34 mouse cellular contexts compared by ENCODE assay signal in genomic region chr4:106453108-106453507, GRCm38 (mm10). TPM values are rescaled to one million over a fixed set of nuclear protein-coding genes. Genes with fewer than 3 reads are reported as not detected.
"Had no signal": no experiment of that assay in that cellular context is flagged by ENCODE, and none has a peak within 500 bp of the region (broad histone marks: within the 10 kb centered on the region; RNA-seq: fewer than 3 reads in every experiment).

No protein-coding gene starts in this region.

- ATAC-seq: forebrain, embryonic 15.5 days; hindbrain, embryonic 16.5 days; inflammation-experienced regulatory T-cells, adult 6 months; intestine, embryonic 15.5 days; intestine, postnatal 0 days had no signal

- DNase-seq: forebrain, postnatal 0 days; heart, postnatal 14 days; heart, postnatal 4 days; kidney, adult 18-20 months; kidney, adult 8-10 months; kidney, postnatal 10 days; kidney, postnatal 4 days had no signal

- H3K9ac ChIP-seq: forebrain, embryonic 15.5 days; forebrain, postnatal 0 days; heart, embryonic 15.5 days; hindbrain, embryonic 12.5 days; hindbrain, embryonic 14.5 days; intestine, embryonic 15.5 days; limb, embryonic 12.5 days had no signal

- H3K4me1 ChIP-seq: forebrain, embryonic 15.5 days; hindbrain, embryonic 12.5 days; intestine, embryonic 15.5 days; limb, embryonic 10.5 days; limb, embryonic 12.5 days had no signal

- H3K4me3 ChIP-seq: forebrain, embryonic 15.5 days; heart, embryonic 13.5 days; heart, embryonic 15.5 days; hindbrain, embryonic 10.5 days; hindbrain, embryonic 12.5 days; intestine, embryonic 15.5 days; layer of hippocampus, adult 2 months; left cerebral cortex, adult 2 months; limb, embryonic 10.5 days; limb, embryonic 12.5 days had no signal

- H3K27me3 ChIP-seq: forebrain, embryonic 15.5 days; heart, embryonic 13.5 days; heart, embryonic 15.5 days; hindbrain, embryonic 12.5 days; intestine, embryonic 15.5 days; limb, embryonic 12.5 days had no signal

- H3K27ac ChIP-seq: forebrain, embryonic 15.5 days; heart, embryonic 15.5 days; hindbrain, embryonic 10.5 days; hindbrain, embryonic 12.5 days; hindbrain, embryonic 14.5 days; intestine, embryonic 15.5 days; layer of hippocampus, adult 2 months; left cerebral cortex, adult 2 months; limb, embryonic 10.5 days; limb, embryonic 12.5 days had no signal

- H3K9me3 ChIP-seq: forebrain, embryonic 15.5 days; heart, embryonic 13.5 days; heart, embryonic 15.5 days; hindbrain, embryonic 10.5 days; hindbrain, embryonic 12.5 days; intestine, embryonic 15.5 days; limb, embryonic 10.5 days; limb, embryonic 12.5 days had no signal

- H3K36me3 ChIP-seq: forebrain, embryonic 15.5 days; heart, embryonic 13.5 days; heart, embryonic 15.5 days; hindbrain, embryonic 12.5 days; limb, embryonic 10.5 days; limb, embryonic 12.5 days had no signal

- H3K4me2 ChIP-seq: forebrain, embryonic 15.5 days; heart, embryonic 11.5 days; heart, embryonic 13.5 days; heart, embryonic 15.5 days; hindbrain, embryonic 12.5 days; hindbrain, embryonic 14.5 days; intestine, embryonic 15.5 days; limb, embryonic 12.5 days had no signal

RNA-seq across cellular contexts. Expression of gene Pcsk9, which starts 11.0 kb away (rescaled TPM):
- total RNA-seq: gastrocnemius, adult 18-20 months; gastrocnemius, adult 8-10 months; gastrocnemius, postnatal 14 days; heart, adult 18-20 months; heart, adult 8-10 months; heart, postnatal 14 days; heart, postnatal 4 days had no signal
- polyA plus RNA-seq: inflammation-experienced regulatory T-cells, adult 6 months had no signal

RNA-seq across cellular contexts. Expression of gene Bsnd, which starts 39.0 kb away (rescaled TPM):
- total RNA-seq: forebrain, postnatal 0 days; gastrocnemius, adult 18-20 months; granulocyte monocyte progenitor cell, adult 5-6 weeks; heart, adult 18-20 months; heart, adult 8-10 months; heart, postnatal 14 days; heart, postnatal 4 days; layer of hippocampus, adult 2 months; layer of hippocampus, postnatal 10 days; layer of hippocampus, postnatal 25 days; left cerebral cortex, adult 2 months; left cerebral cortex, postnatal 14 days; left cerebral cortex, postnatal 36 days had no signal
- polyA plus RNA-seq: forebrain, embryonic 15.5 days; forebrain, postnatal 0 days; heart, embryonic 11.5 days; heart, embryonic 13.5 days; heart, embryonic 15.5 days; heart, postnatal 0 days; hindbrain, embryonic 10.5 days; hindbrain, embryonic 14.5 days; hindbrain, embryonic 16.5 days; inflammation-experienced regulatory T-cells, adult 6 months; intestine, embryonic 15.5 days; intestine, postnatal 0 days; limb, embryonic 10.5 days; limb, embryonic 12.5 days; limb, embryonic 14.5 days had no signal
